Mouse (Mus musculus) testis, postnatal 10 days (tissue): Measurements from ENCODE around the gene Tpmt.

Experiments used
- DNase-seq: peaks from one replicate; pipeline ENCODE4 v3.0.0; 2021; ENCODE audit warnings: low spot score

Gene Tpmt

GRCm38 (mm10) chr13:47042024-47042633 is 2.4 kb downstream of the Tpmt start:
- no peak for DNase-seq

GRCm38 (mm10) chr13:47040061-47040460 is 4.5 kb downstream of the Tpmt start:
- DNase-seq: no peak

- DNase-seq: no peak
Observed at GRCm38 (mm10) chr13:47037946-47038345, 6.6 kb downstream of the Tpmt start.

- DNase-seq: no peak
Observed at GRCm38 (mm10) chr13:47033602-47034001, 10.9 kb downstream of the Tpmt start.

- no peak for DNase-seq
Observed at GRCm38 (mm10) chr13:47030376-47031107, 14.0 kb downstream of the Tpmt start.

- DNase-seq: no peak
Observed at GRCm38 (mm10) chr13:47020798-47021197, 23.7 kb downstream of the Tpmt start.

GRCm38 (mm10) chr13:47019774-47020173 is 24.8 kb downstream of the Tpmt start:
- DNase-seq: no peak

- peak; percentile 73 for DNase-seq
Observed at GRCm38 (mm10) chr13:47017259-47017658, 27.3 kb downstream of the Tpmt start.

GRCm38 (mm10) chr13:47015195-47015501 is 29.4 kb downstream of the Tpmt start:
- no peak for DNase-seq

GRCm38 (mm10) chr13:47014334-47015194 is 30.0 kb downstream of the Tpmt start, which contains the start of gene Nhlrc1:
Nhlrc1 (minus strand) TSS chr13:47014850.
- peak; percentile 87 for DNase-seq

GRCm38 (mm10) chr13:47013740-47014139 is 30.8 kb downstream of the Tpmt start:
- DNase-seq: no peak

GRCm38 (mm10) chr13:47001590-47001989 is 42.9 kb downstream of the Tpmt start:
- no peak for DNase-seq

GRCm38 (mm10) chr13:46999498-46999897 is 45.0 kb downstream of the Tpmt start:
- DNase-seq: no peak

GRCm38 (mm10) chr13:46997355-46997754 is 47.2 kb downstream of the Tpmt start:
- no peak for DNase-seq

- no peak for DNase-seq
Observed at GRCm38 (mm10) chr13:46993274-46993551, 51.3 kb downstream of the Tpmt start.

- DNase-seq: no peak
Observed at GRCm38 (mm10) chr13:46992516-46993273, 51.8 kb downstream of the Tpmt start.

- DNase-seq: no peak
Observed at GRCm38 (mm10) chr13:46990376-46991011, 54.0 kb downstream of the Tpmt start.

- no peak for DNase-seq
Observed at GRCm38 (mm10) chr13:46987941-46988340, 56.6 kb downstream of the Tpmt start.

GRCm38 (mm10) chr13:46986208-46986607 is 58.3 kb downstream of the Tpmt start:
- no peak for DNase-seq

GRCm38 (mm10) chr13:46983878-46984277 is 60.7 kb downstream of the Tpmt start:
- DNase-seq: no peak

- no peak for DNase-seq
Observed at GRCm38 (mm10) chr13:46979836-46980490, 64.6 kb downstream of the Tpmt start.
